Mouse (Mus musculus) monocyte, adult 2 months (primary cell): ENCODE data around the gene Crtac1.

Source experiments
- DNase-seq, 2 experiments: peaks; one replicate each; pipeline ENCODE4 v3.0.0; 2022; ENCODE audit warnings: low spot score in 2 of 2, low read depth in 1 of 2

Crtac1 gene

DNA sequence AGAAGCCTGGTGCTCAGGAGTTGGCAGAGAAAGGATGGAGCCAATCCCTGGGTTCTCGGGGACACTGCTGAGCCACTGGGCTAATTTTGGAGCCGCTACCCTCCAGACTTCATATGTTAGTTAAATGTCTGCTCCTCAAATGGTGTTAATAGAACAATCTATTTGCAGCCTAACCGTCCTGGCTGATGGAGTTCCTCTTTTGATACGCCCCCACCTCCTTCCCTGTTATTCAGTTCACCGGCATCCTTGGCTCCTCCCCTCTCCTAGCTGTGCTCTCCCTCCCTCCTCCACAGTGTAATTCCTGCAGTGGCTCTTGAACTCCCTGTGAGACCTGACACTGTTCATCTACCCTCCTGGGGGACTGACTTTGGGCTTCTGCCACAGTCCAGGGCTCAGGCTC is 185.0 kb downstream of the Crtac1 start:
- DNase-seq = no peak

GRCm38 (mm10) chr19:42243401-42243800 is 188.2 kb downstream of the Crtac1 start:
- DNase-seq = no peak

- no peak for DNase-seq
Observed at GRCm38 (mm10) chr19:42240881-42241280, 190.7 kb downstream of the Crtac1 start.

DNA sequence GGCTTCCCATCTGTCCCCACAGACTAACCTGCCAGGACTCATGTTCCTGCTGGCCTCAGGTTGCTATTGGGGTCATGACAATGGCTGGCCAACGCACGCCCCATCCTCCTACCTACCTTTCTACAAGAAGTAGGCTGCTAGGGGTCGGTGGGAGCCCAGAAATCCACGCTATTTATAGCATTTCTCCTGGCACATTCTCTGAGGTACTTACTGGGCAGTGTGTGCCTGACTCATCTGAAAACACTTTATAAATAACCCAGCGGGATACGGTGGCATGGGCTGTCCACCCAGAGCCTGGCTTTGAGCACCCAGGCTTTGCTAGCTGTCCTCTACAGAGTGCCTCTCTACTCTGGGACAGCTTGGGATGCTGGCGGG is 193.3 kb downstream of the Crtac1 start:
- no peak for DNase-seq

DNA sequence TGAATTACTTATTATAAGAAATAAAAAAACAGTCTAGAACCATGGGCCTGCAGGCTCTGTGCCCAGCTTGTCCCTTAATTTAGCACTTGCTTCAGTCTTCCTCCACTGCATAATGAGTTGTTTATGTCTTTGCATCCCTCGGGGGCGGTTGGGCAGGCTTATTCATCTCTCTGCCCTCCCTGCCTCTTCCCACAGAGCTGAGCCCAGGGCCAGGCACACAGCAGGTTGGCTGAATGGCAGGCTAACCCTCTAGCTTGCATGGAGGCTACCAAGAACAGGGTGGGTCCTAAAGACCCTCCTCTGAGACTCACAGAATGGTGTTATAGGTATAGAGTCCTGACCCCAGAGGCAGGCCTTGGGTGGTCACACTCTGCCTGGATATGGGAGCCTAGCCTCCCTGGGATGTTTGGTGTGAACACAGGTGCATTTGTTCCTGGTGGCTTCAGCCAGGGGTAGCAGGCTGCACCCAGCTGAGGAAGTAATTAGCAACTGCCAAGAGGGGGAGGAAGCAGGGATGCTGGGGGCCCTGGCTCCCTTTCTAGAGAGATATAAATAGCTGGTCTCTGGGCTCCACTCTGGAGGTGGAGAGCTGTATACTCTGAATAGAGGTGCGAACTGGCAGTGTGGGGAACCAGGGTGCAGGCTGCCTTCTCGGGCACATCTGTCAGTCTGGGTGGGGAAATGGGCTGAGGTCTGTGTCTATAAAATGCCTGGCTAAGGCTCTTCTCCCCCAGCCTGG is 193.8 kb downstream of the Crtac1 start:
- no peak for DNase-seq
